Mouse (Mus musculus) kidney, embryonic 14.5 days (tissue): ENCODE results near the gene B3gnt8. TPM values are rescaled to one million over a fixed set of nuclear protein-coding genes. Genes with fewer than 3 reads are reported as not detected.

Source experiments
- polyA plus RNA-seq: library from polyadenylated mRNA; unstranded; fragments of >200 nt; fragmentation: Nextera tagmentation; extraction: Ambion mirVana; gene quantifications from 2 replicates; pipeline ENCODE4 v1.2.1, GENCODE M21; 2014

Gene B3gnt8
- polyA plus RNA-seq, 1 experiment from 2014 or later: 4.5 TPM

Other genes starting within 250 kb of the B3gnt8 start
- gene Lipe, start 227.9 kb upstream of the B3gnt8 start, polyA plus RNA-seq: 5.3 and 6.8 TPM in 2 replicates
- 0.27 and 0.30 TPM in 2 replicates for gene Cxcl17, start 213.8 kb upstream of the B3gnt8 start, polyA plus RNA-seq
- 2.3 and 5.7 TPM in 2 replicates for gene Ceacam1, start 149.1 kb upstream of the B3gnt8 start, polyA plus RNA-seq
- gene Ceacam2, start 86.8 kb upstream of the B3gnt8 start, polyA plus RNA-seq: 0.07 TPM in 1 of 2 replicates, not detected in the other
- 0.29 and 0.32 TPM in 2 replicates for gene Erich4, start 10.8 kb upstream of the B3gnt8 start, polyA plus RNA-seq
- gene Dmac2, start 7.2 kb upstream of the B3gnt8 start, polyA plus RNA-seq: 41.0 and 50.2 TPM in 2 replicates
- 60.6 and 69.6 TPM in 2 replicates for gene Bckdha, start 32.3 kb downstream of the B3gnt8 start, polyA plus RNA-seq
- 93.5 and 98.8 TPM in 2 replicates for gene Exosc5, start 32.5 kb downstream of the B3gnt8 start, polyA plus RNA-seq
- gene Tmem91, start 48.5 kb downstream of the B3gnt8 start, polyA plus RNA-seq: 1.8 and 2.5 TPM in 2 replicates
- gene B9d2, start 54.1 kb downstream of the B3gnt8 start, polyA plus RNA-seq: 33.6 and 36.5 TPM in 2 replicates
- 3.8 and 5.1 TPM in 2 replicates for gene Tgfb1, start 60.3 kb downstream of the B3gnt8 start, polyA plus RNA-seq
- 24.8 and 32.4 TPM in 2 replicates for gene Ccdc97, start 92.4 kb downstream of the B3gnt8 start, polyA plus RNA-seq
- gene Hnrnpul1, start 128.1 kb downstream of the B3gnt8 start, polyA plus RNA-seq: 65.6 and 86.2 TPM in 2 replicates
- gene Axl, start 162.1 kb downstream of the B3gnt8 start, polyA plus RNA-seq: 75.3 and 75.5 TPM in 2 replicates
- 9.3 and 13.4 TPM in 2 replicates for gene Cyp2s1, start 190.3 kb downstream of the B3gnt8 start, polyA plus RNA-seq